Mouse (Mus musculus) cerebellum, postnatal 14 days (tissue): Measurements from ENCODE around the gene Rtn1.
A peak's percentile ranks its signal among the peaks of the same experiment; 100 is the strongest.
"Not testable (repeated sequence)": the region's sequence is repeated elsewhere in the genome, so short reads cannot be mapped to it uniquely, and the experiment has no call there.

Source experiments
- DNase-seq, 2 experiments: peaks; one replicate each; pipeline ENCODE4 v3.0.0; 2021; ENCODE audit warnings: mixed read lengths in 2 of 2

Gene Rtn1

GRCm38 (mm10) chr12:72315732-72316465, 93.0 kb downstream of the Rtn1 start:
- peak; percentile 27 to 33 for DNase-seq

GRCm38 (mm10) chr12:72310818-72311217, 98.0 kb downstream of the Rtn1 start:
- DNase-seq: no peak

GRCm38 (mm10) chr12:72308506-72308905, 100.3 kb downstream of the Rtn1 start:
- no peak for DNase-seq

- DNase-seq: no peak
These were observed 102.6 kb downstream of the Rtn1 start for GRCm38 (mm10) chr12:72306281-72306680.

- no peak for DNase-seq
These were observed 103.4 kb downstream of the Rtn1 start for GRCm38 (mm10) chr12:72305421-72305820.

GRCm38 (mm10) chr12:72304985-72305384, 103.9 kb downstream of the Rtn1 start:
- peak; percentile 68 to 69 for DNase-seq

GRCm38 (mm10) chr12:72304347-72304688, 104.5 kb downstream of the Rtn1 start:
- no peak for DNase-seq

GRCm38 (mm10) chr12:72303624-72304346, 105.1 kb downstream of the Rtn1 start:
- DNase-seq: no peak

- no peak for DNase-seq
These were observed 107.4 kb downstream of the Rtn1 start for GRCm38 (mm10) chr12:72301431-72301830.

- DNase-seq: no peak
These were observed 107.9 kb downstream of the Rtn1 start for GRCm38 (mm10) chr12:72300971-72301370.

- no peak for DNase-seq
These were observed 110.6 kb downstream of the Rtn1 start for GRCm38 (mm10) chr12:72298222-72298621.

- DNase-seq: no peak
These were observed 112.3 kb downstream of the Rtn1 start for GRCm38 (mm10) chr12:72296552-72296951.

- not testable (repeated sequence) for DNase-seq
These were observed 115.7 kb downstream of the Rtn1 start for GRCm38 (mm10) chr12:72293185-72293584.

GRCm38 (mm10) chr12:72292566-72292965, 116.3 kb downstream of the Rtn1 start:
- DNase-seq: no peak

GRCm38 (mm10) chr12:72291266-72291665, 117.6 kb downstream of the Rtn1 start:
- DNase-seq: no peak

- no peak for DNase-seq
These were observed 120.6 kb downstream of the Rtn1 start for GRCm38 (mm10) chr12:72288215-72288614.

- DNase-seq: no peak
These were observed 121.4 kb downstream of the Rtn1 start for GRCm38 (mm10) chr12:72287332-72288004.

- peak; percentile 86 to 87 for DNase-seq
These were observed 123.2 kb downstream of the Rtn1 start for GRCm38 (mm10) chr12:72285366-72286345.

- DNase-seq: no peak
These were observed 124.3 kb downstream of the Rtn1 start for GRCm38 (mm10) chr12:72284576-72284975.

- DNase-seq: no peak
These were observed 129.6 kb downstream of the Rtn1 start for GRCm38 (mm10) chr12:72279129-72279875.

- DNase-seq: peak; percentile 24 to 41
These were observed 135.0 kb downstream of the Rtn1 start for GRCm38 (mm10) chr12:72273721-72274414.
